Mouse (Mus musculus): ENCODE measurements around the gene Inpp5b. TPM values are rescaled to one million over a fixed set of nuclear protein-coding genes. Genes with fewer than 3 reads are reported as not detected.
A peak's percentile ranks its signal among the peaks of the same experiment; 100 is the strongest.

The Inpp5b gene
- polyA plus RNA-seq, 1 experiment from 2014 or later = 15.6 TPM

DNA sequence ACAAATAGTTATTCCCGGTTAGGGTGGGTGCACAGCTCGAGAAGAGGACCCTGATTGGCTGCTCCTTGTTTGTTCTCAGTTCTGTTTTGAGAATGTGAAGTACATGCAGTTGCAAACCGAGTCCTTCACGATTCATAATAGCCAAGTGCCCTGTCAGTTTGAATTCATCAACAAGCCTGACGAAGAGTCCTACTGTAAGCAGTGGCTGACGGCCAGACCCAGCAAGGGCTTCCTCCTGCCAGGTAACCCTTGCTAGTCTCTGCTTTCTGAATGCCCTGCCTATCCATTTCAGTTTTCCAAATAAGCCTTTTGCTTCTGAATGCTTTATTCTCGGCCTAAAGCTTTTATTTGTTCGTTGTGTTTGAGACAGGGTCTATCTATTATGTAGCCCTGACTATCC is 50.5 kb downstream of the Inpp5b start:
- TF ChIP-seq CTCF (IDR thresholded peaks at IDR 0.05) = no peak
- ChIA-PET CTCF (interaction anchor here (1.0 kb wide), 1 partner anchor 10 kb away, joined by 3 read pairs; the partner anchor contains the start of gene Mtf1), POLR2A (no interaction called here)
- ATAC-seq (no peak), DNase-seq (ENCODE audit: low read depth, low spot score) (no peak)
- in situ Hi-C loops (cut with MboI; ENCODE audit: low pct_unique_long_range_greater_than_20kb) = no loop called here
- no peaks in the 10 kb centered on the region for H3K27me3 ChIP-seq

DNA sequence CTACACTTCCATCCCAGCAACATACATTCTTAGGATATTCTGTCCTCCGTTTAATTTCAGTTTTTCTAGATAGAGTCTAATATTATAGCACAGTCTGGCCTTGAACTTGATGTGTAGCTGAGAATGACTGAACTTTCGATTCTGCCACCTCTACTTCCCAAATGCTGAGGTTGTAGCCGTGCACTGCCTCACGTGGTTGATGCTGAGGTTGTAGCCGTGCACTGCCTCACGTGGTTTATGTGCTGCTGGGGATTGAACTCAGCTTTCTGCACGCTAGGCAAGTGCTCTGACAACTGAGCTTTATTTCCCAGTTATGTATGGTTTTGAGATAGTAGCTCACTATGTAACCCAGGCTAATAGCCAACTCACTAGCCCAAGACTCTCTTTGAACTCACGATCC is 54.5 kb downstream of the Inpp5b start:
- H3K27me3 ChIP-seq = no peaks in the 10 kb centered on the region
- no peak for TF ChIP-seq CTCF (IDR thresholded peaks at IDR 0.05)
- ChIA-PET POLR2A (no interaction called here), CTCF (no interaction called here)
- ATAC-seq = no peak
- in situ Hi-C loops (cut with MboI; ENCODE audit: low pct_unique_long_range_greater_than_20kb) = no loop called here
- no peak for DNase-seq (ENCODE audit: low read depth, low spot score)

DNA sequence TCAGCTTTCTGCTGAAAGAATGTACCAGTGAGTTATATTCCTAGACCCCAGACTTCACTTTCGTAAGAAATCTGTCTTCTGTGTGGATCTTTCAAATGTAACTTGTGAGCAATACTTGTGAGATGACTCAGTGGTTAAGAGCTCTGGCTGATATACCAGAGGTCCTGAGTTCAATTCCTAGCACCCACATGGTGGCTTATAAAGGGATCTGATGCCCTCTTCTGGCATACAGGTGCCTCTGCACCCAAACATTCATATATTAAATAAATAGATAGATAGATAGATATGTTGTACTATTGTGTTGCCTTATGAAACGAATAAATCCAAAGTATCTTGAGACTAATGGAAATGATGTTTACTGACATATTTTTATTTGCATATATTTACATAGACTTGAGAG is 55.3 kb downstream of the Inpp5b start:
- in situ Hi-C loops (cut with MboI; ENCODE audit: low pct_unique_long_range_greater_than_20kb) = no loop called here
- no peak for TF ChIP-seq CTCF (IDR thresholded peaks at IDR 0.05)
- ChIA-PET POLR2A (no interaction called here), CTCF (interaction anchor here (1.0 kb wide), 1 partner anchor 17 kb away, joined by 3 read pairs; no protein-coding TSS in a partner anchor)
- H3K27me3 ChIP-seq = no peaks in the 10 kb centered on the region
- DNase-seq (ENCODE audit: low read depth, low spot score) (no peak), ATAC-seq (no peak)

DNA sequence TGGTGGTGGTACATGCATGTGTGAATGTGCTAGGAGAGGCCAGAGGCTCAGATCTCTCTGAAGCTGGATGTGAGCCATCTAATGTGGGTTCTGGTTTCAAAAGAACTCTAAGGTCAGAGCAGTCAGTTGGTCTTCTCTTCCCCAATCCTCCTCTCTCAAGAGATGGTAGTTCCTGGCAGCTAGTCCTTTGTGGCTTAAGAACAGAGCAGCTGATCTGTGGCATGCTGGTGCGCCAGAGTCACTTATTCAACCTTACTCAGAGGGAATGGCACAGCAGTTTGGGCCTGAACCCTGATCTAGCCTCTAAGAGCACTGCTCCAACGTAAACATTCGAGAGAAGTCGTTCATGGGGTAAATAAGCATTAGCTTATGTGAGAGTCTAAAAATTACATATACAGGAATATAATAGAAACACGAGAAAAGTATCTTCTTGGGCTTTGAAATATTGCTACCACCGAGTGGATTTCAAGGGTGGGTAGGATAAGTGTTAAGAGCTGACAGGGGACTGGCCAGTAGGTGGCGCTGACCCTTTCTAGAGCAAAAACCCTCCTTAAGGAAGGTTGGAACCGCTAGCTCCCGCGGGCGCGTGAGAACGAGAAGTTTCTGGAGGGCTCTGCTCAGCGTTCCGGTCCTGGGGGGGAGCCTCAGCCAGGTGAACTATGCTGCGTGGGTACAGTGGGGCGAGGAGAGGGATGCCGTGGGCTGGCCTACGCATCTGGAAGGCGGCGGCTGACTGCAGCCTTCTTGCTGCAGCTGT is 60.1 kb downstream of the Inpp5b start, which contains the start of gene Mtf1:
Gene Mtf1, plus strand, starts transcription at position 553 of the 757 bp plus-strand sequence.
- ChIA-PET POLR2A (interaction anchor here (0.6 to 1.0 kb wide), 2 partner anchors 48 to 129 kb away, joined by 3 to 6 read pairs; partner anchors contain the start of gene Yrdc), CTCF (interaction anchor here (0.7 to 1.4 kb wide), 4 partner anchors 9 to 70 kb away, joined by 3 to 7 read pairs (median 3); no protein-coding TSS in a partner anchor)
- DNase-seq (ENCODE audit: low read depth, low spot score) (no peak), ATAC-seq (peak; percentile 77)
- no peak for TF ChIP-seq CTCF (IDR thresholded peaks at IDR 0.05)
- in situ Hi-C loops (cut with MboI; ENCODE audit: low pct_unique_long_range_greater_than_20kb) = no loop called here
- H3K27me3 ChIP-seq = no peaks in the 10 kb centered on the region

DNA sequence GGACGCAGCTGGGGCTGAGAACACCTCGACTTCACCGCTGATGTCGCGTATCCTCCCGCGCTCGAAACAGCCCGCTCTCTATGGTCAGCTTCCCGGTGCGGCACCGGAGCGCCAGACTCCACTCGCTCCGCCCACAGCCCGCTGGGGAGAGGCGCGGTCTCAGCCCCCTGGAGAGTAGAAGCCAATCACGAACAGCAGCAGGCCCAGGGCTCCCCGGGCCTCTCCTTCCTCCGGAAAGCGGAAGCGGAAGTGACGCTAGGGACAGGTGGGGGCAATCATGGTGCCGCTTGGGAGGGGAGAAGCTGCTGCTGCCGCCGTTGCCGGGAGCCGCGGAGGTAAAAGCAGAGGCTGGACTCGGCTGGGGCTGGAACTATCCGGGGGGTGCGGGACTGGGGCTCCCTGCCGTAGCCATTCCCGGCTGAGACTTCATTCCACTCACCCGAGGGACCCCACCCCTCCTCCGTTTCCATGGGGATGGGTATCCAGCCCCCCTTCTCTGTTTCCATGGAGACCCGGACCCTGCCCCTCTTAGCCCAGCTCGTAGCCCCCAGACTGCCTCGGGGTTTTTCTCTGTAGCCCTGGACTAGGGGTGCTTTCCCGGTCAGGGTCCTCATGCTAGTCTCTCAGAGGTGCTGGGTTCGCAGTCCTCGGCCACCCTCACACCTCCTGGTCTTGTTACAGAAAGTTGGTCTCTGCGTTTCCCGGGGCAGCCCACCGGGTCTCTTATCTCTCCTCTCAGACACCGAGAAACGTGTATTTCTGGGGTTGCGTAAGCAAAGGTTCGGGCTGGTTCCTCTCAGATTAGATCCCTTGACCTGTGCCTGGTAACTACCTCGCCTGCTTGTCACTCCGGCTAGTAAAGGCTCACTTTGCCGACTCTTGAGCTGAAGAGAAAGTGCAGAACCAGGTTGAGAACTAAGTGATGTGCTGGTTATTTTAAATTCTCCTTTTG is 60.9 kb downstream of the Inpp5b start:
- peak; percentile 69 for DNase-seq (ENCODE audit: low read depth, low spot score)
- POLR2A ChIA-PET = interaction anchor here (1.0 kb wide), 1 partner anchor 47 kb away, joined by 6 read pairs; the partner anchor contains the start of gene Yrdc

DNA sequence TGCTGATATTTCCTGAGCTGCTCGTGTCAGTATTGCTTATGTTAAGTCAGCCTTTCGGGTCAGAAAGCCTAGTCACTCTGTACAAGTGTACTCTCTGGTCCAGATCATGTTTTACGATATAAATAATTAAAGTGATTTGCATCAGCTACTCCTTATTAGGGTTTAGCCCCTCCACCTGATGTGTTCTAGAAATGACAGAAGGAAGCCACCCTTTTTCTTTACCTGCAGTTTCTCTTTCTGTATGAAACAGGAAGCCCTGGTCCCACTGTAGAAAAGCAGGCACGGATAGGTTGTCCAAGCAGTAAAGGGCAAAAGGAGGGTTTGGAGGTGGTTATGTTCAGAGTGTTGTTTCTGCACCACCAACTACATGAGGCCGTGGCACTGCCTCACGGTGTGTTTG is 61.8 kb downstream of the Inpp5b start:
- no peak for DNase-seq (ENCODE audit: low read depth, low spot score)
- POLR2A ChIA-PET = no interaction called here
- no peak for TF ChIP-seq CTCF (IDR thresholded peaks at IDR 0.05)
- H3K27me3 ChIP-seq = no peaks in the 10 kb centered on the region
- in situ Hi-C loops (cut with MboI; ENCODE audit: low pct_unique_long_range_greater_than_20kb) = no loop called here
- CTCF ChIA-PET = interaction anchor here (1.1 kb wide), 1 partner anchor 44 kb away, joined by 3 read pairs; no protein-coding TSS in a partner anchor
- no peak for ATAC-seq

More for the DNA sequence above, 60.9 kb downstream of the Inpp5b start:
- TF ChIP-seq CTCF (IDR thresholded peaks at IDR 0.05) = no peak
- no peaks in the 10 kb centered on the region for H3K27me3 ChIP-seq
- peak; percentile 98 for ATAC-seq
- in situ Hi-C loops (cut with MboI; ENCODE audit: low pct_unique_long_range_greater_than_20kb) = no loop called here
- CTCF ChIA-PET = interaction anchor here (0.7 to 1.4 kb wide), 4 partner anchors 10 to 69 kb away, joined by 3 to 7 read pairs (median 3); no protein-coding TSS in a partner anchor

DNA sequence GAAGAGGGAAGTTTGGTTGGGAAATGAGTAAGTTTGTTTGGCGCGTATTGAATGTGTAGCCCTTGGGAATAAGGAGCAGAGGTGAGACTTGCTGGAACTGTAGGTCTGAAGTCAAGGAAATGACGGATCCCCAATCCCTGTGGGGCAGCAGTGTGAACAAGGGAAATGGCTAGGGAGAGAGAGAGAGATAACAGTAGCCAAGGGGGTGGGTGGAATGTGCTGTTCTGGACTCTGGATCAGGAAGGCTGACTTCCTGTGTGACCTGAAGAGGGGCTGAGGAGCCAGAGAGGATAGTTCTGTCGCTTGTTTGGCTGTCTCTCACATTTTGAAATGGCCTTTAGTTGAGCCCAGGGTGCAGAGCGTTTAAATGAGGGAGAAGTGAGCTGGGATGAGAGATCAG is 66.9 kb downstream of the Inpp5b start:
- POLR2A ChIA-PET = no interaction called here
- no peak for TF ChIP-seq CTCF (IDR thresholded peaks at IDR 0.05)
- H3K27me3 ChIP-seq = no peaks in the 10 kb centered on the region
- no peak for DNase-seq (ENCODE audit: low read depth, low spot score)
- no peak for ATAC-seq
- CTCF ChIA-PET = no interaction called here
- in situ Hi-C loops (cut with MboI; ENCODE audit: low pct_unique_long_range_greater_than_20kb) = no loop called here

DNA sequence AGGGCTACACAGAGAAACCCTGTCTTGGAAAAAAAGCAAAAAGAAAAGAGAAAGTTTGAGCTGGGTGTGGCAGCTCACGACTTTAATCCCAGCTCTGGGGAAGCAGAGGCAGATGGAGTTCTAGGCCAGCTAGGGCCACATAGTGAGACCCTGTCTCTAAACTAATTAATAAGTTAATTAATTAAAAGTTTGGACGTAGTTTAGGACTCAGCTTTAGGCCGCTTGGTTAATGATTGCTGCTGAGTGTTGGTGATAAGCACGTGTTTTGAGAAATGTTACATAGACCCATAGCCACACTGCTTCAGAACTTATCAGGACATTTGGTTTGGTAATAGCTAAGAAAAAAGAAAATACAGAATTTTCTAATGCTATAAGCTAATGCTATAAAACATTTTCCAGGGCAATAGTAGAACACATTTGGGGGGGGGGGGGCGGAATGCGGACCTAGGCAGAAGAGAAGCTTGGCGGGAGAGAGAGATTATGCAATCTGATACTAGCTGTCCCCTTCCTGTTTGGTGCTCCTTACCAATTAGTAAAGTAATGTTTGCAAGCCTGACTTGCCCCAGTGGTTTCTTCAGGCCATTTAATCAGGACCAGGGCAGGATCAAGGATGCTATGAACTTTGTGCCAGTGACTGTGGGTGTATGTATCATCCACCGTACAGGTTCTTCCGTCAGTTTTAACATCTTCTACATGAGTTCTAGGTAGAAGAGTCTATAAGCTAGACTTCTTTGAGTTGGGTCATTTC is 67.7 kb downstream of the Inpp5b start:
- in situ Hi-C loops (cut with MboI; ENCODE audit: low pct_unique_long_range_greater_than_20kb) = no loop called here
- CTCF ChIA-PET = no interaction called here
- DNase-seq (ENCODE audit: low read depth, low spot score) (no peak), ATAC-seq (no peak)
- no peak for TF ChIP-seq CTCF (IDR thresholded peaks at IDR 0.05)
- no peaks in the 10 kb centered on the region for H3K27me3 ChIP-seq
- POLR2A ChIA-PET = interaction anchor here (0.7 kb wide), 1 partner anchor 38 kb away, joined by 3 read pairs; no protein-coding TSS in a partner anchor

DNA sequence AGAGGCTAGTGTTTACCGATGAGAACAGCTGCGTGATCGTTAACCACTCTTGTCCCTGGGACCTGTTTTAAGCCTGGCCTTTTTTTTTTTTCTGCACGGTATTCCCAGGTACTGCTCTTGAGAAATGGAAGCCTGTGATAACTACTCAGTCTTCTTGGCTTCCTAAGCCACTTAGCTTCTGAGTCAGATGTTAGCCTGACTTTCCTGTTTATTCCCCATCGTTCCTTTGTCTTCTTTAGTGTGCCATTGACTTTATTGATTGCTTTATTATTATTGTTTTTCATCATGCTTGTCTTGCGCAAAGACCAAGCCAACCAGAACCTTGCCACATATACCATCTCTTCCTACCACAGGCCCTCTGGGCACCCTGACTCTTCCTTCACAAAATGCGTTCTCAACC is 68.4 kb downstream of the Inpp5b start:
- DNase-seq (ENCODE audit: low read depth, low spot score) = no peak
- in situ Hi-C loops (cut with MboI; ENCODE audit: low pct_unique_long_range_greater_than_20kb) = no loop called here
- no peaks in the 10 kb centered on the region for H3K27me3 ChIP-seq
- ATAC-seq = no peak
- POLR2A ChIA-PET = interaction anchor here (0.7 kb wide), 1 partner anchor 38 kb away, joined by 3 read pairs; no protein-coding TSS in a partner anchor
- no peak for TF ChIP-seq CTCF (IDR thresholded peaks at IDR 0.05)
- CTCF ChIA-PET = interaction anchor here (0.9 kb wide), 1 partner anchor 9 kb away, joined by 3 read pairs; no protein-coding TSS in a partner anchor
